Mouse (Mus musculus): Measurements from ENCODE around the gene Rdh13. TPM values are rescaled to one million over a fixed set of nuclear protein-coding genes. Genes with fewer than 3 reads are reported as not detected.

The Rdh13 gene
- total RNA-seq (2012; rRNA removed), result 17.6 and 22.8 TPM in 2 replicates
- total RNA-seq (2014; rRNA removed), result 18.1 and 20.9 TPM in 2 replicates
- polyA plus RNA-seq (2012; ENCODE audit: insufficient read length, low read depth), result 12.3 and 16.4 TPM in 2 replicates

- peak; percentile 92 for DNase-seq (ENCODE audit: extremely low read depth)
- no peak within 1 kb of the TSS for H3K27ac ChIP-seq (ENCODE audit: insufficient read depth, low read depth)
- H3K36me3 ChIP-seq (replicated peaks in 1 of 2; ENCODE audit: control insufficient read depth in 1 of 2, insufficient read depth in 1 of 2, low read length in 1 of 2), result peaks cover 32 to 43% of the 10 kb centered on the region in 2 experiments
- peak within 1 kb of the TSS; percentile 51 for H3K9ac ChIP-seq (ENCODE audit: insufficient read depth, low read depth)
- peaks cover 5% of the 10 kb centered on the region for H3K9me3 ChIP-seq (replicated peaks; ENCODE audit: low read length)
- no peaks in the 10 kb centered on the region for H3K79me2 ChIP-seq (replicated peaks; ENCODE audit: control insufficient read depth, extremely low read depth, insufficient read depth, poor library complexity, severe bottlenecking)
- no peaks in the 10 kb centered on the region for H3K27me3 ChIP-seq (replicated peaks)
- dilution Hi-C loops (cut with MboI; ENCODE audit: extremely low pct_ligation_motif_present, extremely low pct_unique_long_range_greater_than_20kb, low sequenced_read_pairs), result no loop called here
- H3K4me3 ChIP-seq (replicated peaks in 1 of 3; ENCODE audit: low read depth in 2 of 3, low read length in 2 of 3, poor library complexity in 1 of 3), result peak within 1 kb of the TSS; percentile 83 to 84 (median 83)
- peak within 1 kb of the TSS; percentile 77 for H3K4me2 ChIP-seq (ENCODE audit: insufficient read depth, low read depth, poor library complexity, severe bottlenecking)
- TF ChIP-seq MYC (IDR thresholded peaks at IDR 0.05; ENCODE audit: low read depth, low read length) (peak; percentile 57; the same call in 1 of the 2 replicates), GABPA (IDR thresholded peaks at IDR 0.05; ENCODE audit: insufficient replicate concordance, low read depth, low read length) (peak; percentile 9; the same call in 1 of the 2 replicates), HCFC1 (IDR thresholded peaks at IDR 0.05; ENCODE audit: low read depth, low read length) (peak; percentile 93), PAX5 (IDR thresholded peaks at IDR 0.05; ENCODE audit: low read length) (no peak), MEF2A (IDR thresholded peaks at IDR 0.05; ENCODE audit: borderline replicate concordance, low read depth, low read length) (0 out of 2 replicates have a peak, but pooled peaks have one; percentile 11), SIN3A (IDR thresholded peaks at IDR 0.05; ENCODE audit: low read length) (peak; percentile 84), USF1 (IDR thresholded peaks at IDR 0.05; ENCODE audit: low read depth, low read length) (no peak), POLR2A (IDR thresholded peaks at IDR 0.05; ENCODE audit: low read depth, low read length) (peak; percentile 73; the same call in 1 of the 2 replicates), KAT2A (IDR thresholded peaks at IDR 0.05; ENCODE audit: insufficient replicate concordance, low read length) (peak; percentile 86; the same call in 1 of the 2 replicates), EP300 (IDR thresholded peaks at IDR 0.05; ENCODE audit: low read length) (no peak), ELF1 (IDR thresholded peaks at IDR 0.05; ENCODE audit: low read depth, low read length) (peak; percentile 91), MXI1 (IDR thresholded peaks at IDR 0.05; ENCODE audit: low read depth, low read length) (peak; percentile 97), E2F4 (IDR thresholded peaks at IDR 0.05; ENCODE audit: insufficient replicate concordance, low read depth, low read length) (no peak), ETS1 (conservative IDR thresholded peaks at IDR 0.05; ENCODE audit: low read depth, low read length) (no peak), MAZ (IDR thresholded peaks at IDR 0.05; ENCODE audit: low read depth, low read length) (no peak), NRF1 (IDR thresholded peaks at IDR 0.05; ENCODE audit: low read depth, low read length) (peak; percentile 79), CHD1 (IDR thresholded peaks at IDR 0.05; ENCODE audit: low read depth, low read length) (no peak), CTCF (conservative IDR thresholded peaks at IDR 0.05 in 1 of 2, IDR thresholded peaks at IDR 0.05 in 1 of 2; ENCODE audit: low read depth in 2 of 2, low read length in 2 of 2) (no peak), MAX (IDR thresholded peaks at IDR 0.05; ENCODE audit: low read length) (peak; percentile 79), TCF12 (IDR thresholded peaks at IDR 0.05; ENCODE audit: low read depth, low read length) (peak; percentile 61), ZKSCAN1 (IDR thresholded peaks at IDR 0.05; ENCODE audit: borderline replicate concordance, low read depth, low read length) (no peak), NELFE (IDR thresholded peaks at IDR 0.05; ENCODE audit: low read depth, low read length) (peak; percentile 66), BHLHE40 (IDR thresholded peaks at IDR 0.05; ENCODE audit: low read depth, low read length) (peak; percentile 29; the same call in 1 of the 2 replicates)
- in situ Hi-C loops (cut with MboI; ENCODE audit: low pct_ligation_motif_present, low pct_unique_long_range_greater_than_20kb, low sequenced_read_pairs), result no loop called here
- peaks cover 0 to 23% of the 10 kb centered on the region in 2 experiments; a peak in 3 of 4 replicates for H3K4me1 ChIP-seq (ENCODE audit: control insufficient read depth in 1 of 2, insufficient read depth in 2 of 2)
These were observed at the start of gene Rdh13 for GRCm38 (mm10) chr7:4445216-4445791. TSS of gene Rdh13 (minus strand) at chr7:4445649.
